Mouse (Mus musculus): ENCODE measurements around the gene Plppr1.

DNA sequence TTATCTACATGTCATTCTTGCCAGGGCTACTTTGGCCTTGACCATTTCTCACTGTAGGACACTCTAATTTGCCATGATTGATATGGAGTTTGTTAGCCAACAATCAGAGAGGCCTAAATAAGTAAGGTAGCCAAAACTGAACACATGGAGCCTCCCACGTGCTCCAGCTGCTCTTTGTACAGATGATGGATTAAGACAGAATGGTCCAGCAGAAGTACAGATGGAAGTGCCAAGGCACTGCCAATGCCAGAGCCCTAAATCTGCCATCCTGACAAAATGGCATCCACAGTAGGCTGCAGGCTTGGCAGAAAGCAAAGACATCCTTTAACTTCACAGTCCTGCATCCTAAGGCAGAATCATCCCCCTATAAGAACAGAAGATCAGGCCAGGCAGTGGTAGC is 237.4 kb downstream of the Plppr1 start:
- TF ChIP-seq GATA1 (IDR thresholded peaks at IDR 0.05; ENCODE audit: borderline replicate concordance, low read length) (no peak), FLI1 (IDR thresholded peaks at IDR 0.05; ENCODE audit: low read length) (no peak)

Data from megakaryocyte, embryonic 14.5 days (primary cell).